Mouse (Mus musculus): ENCODE data around the gene Phlda3. TPM values are rescaled to one million over a fixed set of nuclear protein-coding genes. Genes with fewer than 3 reads are reported as not detected.

Gene Phlda3
- polyA plus RNA-seq, 1 experiment from 2014 or later, result 18.3 TPM

Other genes starting within 250 kb of the Phlda3 start
- gene Nav1, start 158.8 kb upstream of the Phlda3 start, polyA plus RNA-seq (2016; fragmentation: Nextera tagmentation; extraction: Ambion mirVana), result 35.9 and 41.0 TPM in 2 replicates
- gene Csrp1, start 46.1 kb upstream of the Phlda3 start, polyA plus RNA-seq (2016; fragmentation: Nextera tagmentation; extraction: Ambion mirVana), result 47.7 and 54.1 TPM in 2 replicates
- 9.5 and 28.5 TPM in 2 replicates for gene Tnni1, start 13.3 kb downstream of the Phlda3 start, polyA plus RNA-seq (2016; fragmentation: Nextera tagmentation; extraction: Ambion mirVana)
- 1.1 and 3.5 TPM in 2 replicates for gene Lad1, start 52.5 kb downstream of the Phlda3 start, polyA plus RNA-seq (2016; fragmentation: Nextera tagmentation; extraction: Ambion mirVana)
- 5.1 and 18.5 TPM in 2 replicates for gene Tnnt2, start 70.2 kb downstream of the Phlda3 start, polyA plus RNA-seq (2016; fragmentation: Nextera tagmentation; extraction: Ambion mirVana)
- 0.35 and 0.39 TPM in 2 replicates for gene Pkp1, start 153.1 kb downstream of the Phlda3 start, polyA plus RNA-seq (2016; fragmentation: Nextera tagmentation; extraction: Ambion mirVana)
- gene Igfn1, start 240.2 kb downstream of the Phlda3 start, polyA plus RNA-seq (2016; fragmentation: Nextera tagmentation; extraction: Ambion mirVana), result not detected in 2 replicates
- 137 and 141 TPM in 2 replicates for gene Tmem9, start 242.0 kb downstream of the Phlda3 start, polyA plus RNA-seq (2016; fragmentation: Nextera tagmentation; extraction: Ambion mirVana)

Measured in hindbrain, embryonic 12.5 days (tissue).